Mouse (Mus musculus): ENCODE data around the gene Cpne6. TPM values are rescaled to one million over a fixed set of nuclear protein-coding genes. Genes with fewer than 3 reads are reported as not detected.

The Cpne6 gene
- polyA plus RNA-seq, 1 experiment from 2014 or later, result not detected

GRCm38 (mm10) chr14:55479629-55480028 lies 30.6 kb upstream of the Cpne6 start:
- Histone ChIP-seq H3K4me1 (peaks cover 69% of the 10 kb centered on the region), H3K4me2 (peak overlapping the region; percentile 75), H3K27ac (0 out of 2 replicates have a peak overlapping the region, but pooled peaks have one; percentile 37), H3K27me3 (replicated peaks) (no peaks in the 10 kb centered on the region), H3K9ac (peak overlapping the region; percentile 85; the same call in 1 of the 2 replicates), H3K36me3 (peaks cover 34% of the 10 kb centered on the region), H3K9me3 (replicated peaks) (no peaks in the 10 kb centered on the region), H3K4me3 (peak overlapping the region; percentile 77)
- 80% methylated on average over 10 of the region's 10 CpGs for WGBS (ENCODE audit: insufficient replicate concordance)
- no peak for ATAC-seq

DNA sequence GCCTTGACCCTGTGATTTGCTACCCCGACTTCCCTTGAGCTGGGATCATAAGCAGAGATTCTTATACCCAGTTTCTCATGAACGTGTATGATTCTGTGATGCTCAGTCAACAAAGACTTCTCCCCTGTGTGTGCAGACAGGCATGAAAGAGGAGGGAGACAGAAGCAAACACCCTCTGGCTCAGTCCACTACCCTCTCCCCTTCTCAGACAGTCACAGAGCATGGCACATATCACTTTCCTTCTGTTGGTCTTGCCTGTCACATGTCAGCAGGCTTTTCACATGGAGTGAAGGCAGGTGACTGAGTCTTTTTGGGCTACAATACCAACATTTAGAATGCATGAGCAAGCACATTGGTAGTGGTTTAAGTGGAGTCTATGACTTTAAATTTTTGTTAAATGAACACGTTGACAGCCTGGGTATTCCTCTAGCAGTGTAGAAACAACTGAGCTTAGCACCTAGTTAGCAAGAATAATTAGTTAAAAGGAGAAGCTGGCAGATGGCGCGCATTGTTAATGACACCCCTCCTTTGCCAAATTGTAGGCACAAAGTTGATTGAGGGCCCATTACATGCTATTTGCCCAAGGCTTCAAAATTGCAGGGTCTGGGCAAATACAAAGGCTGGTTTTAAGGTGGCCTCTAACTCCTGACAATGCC lies 25.7 kb upstream of the Cpne6 start:
- no peaks in the 10 kb centered on the region for H3K9me3 ChIP-seq (replicated peaks)
- H3K9ac ChIP-seq, result no peak overlapping the region
- H3K4me2 ChIP-seq, result no peak overlapping the region
- H3K36me3 ChIP-seq, result peaks cover 66% of the 10 kb centered on the region
- 66% methylated on average over 5 of the region's 5 CpGs for WGBS (ENCODE audit: insufficient replicate concordance)
- H3K4me1 ChIP-seq, result peaks cover 28% of the 10 kb centered on the region
- H3K27me3 ChIP-seq (replicated peaks), result 0 out of 2 replicates have a peak, but pooled peaks cover under 1% of the 10 kb centered on the region
- no peak overlapping the region for H3K27ac ChIP-seq
- H3K4me3 ChIP-seq, result no peak overlapping the region
- no peak for ATAC-seq

DNA sequence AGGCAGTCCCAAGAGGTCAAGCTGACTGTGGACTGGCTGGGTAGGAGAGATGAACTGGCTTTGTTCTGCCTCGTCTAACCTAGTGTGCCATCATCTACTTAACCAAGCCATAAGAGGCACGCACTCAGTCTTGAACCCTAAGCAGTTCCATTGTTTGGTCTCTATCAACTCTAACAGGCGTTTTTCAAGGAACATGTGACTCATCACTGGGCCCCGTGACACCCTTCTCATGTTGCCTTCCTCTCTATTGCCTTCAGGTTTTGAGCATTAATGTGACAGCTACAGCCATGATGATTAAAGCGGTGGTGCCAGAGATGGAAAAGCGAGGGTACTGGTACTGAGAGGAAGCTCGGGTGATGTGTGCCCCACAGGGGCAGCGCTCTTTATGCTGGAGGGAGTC lies 23.4 kb upstream of the Cpne6 start:
- Histone ChIP-seq H3K4me3 (no peak overlapping the region), H3K36me3 (peaks cover 44% of the 10 kb centered on the region), H3K4me2 (no peak overlapping the region), H3K9ac (no peak overlapping the region), H3K9me3 (replicated peaks) (no peaks in the 10 kb centered on the region), H3K27me3 (replicated peaks) (peaks cover 10% of the 10 kb centered on the region; the same call in 1 of the 2 replicates), H3K27ac (no peak overlapping the region), H3K4me1 (peaks cover 33% of the 10 kb centered on the region)
- WGBS (ENCODE audit: insufficient replicate concordance), result 68% methylated on average over 8 of the region's 8 CpGs
- no peak for ATAC-seq

DNA sequence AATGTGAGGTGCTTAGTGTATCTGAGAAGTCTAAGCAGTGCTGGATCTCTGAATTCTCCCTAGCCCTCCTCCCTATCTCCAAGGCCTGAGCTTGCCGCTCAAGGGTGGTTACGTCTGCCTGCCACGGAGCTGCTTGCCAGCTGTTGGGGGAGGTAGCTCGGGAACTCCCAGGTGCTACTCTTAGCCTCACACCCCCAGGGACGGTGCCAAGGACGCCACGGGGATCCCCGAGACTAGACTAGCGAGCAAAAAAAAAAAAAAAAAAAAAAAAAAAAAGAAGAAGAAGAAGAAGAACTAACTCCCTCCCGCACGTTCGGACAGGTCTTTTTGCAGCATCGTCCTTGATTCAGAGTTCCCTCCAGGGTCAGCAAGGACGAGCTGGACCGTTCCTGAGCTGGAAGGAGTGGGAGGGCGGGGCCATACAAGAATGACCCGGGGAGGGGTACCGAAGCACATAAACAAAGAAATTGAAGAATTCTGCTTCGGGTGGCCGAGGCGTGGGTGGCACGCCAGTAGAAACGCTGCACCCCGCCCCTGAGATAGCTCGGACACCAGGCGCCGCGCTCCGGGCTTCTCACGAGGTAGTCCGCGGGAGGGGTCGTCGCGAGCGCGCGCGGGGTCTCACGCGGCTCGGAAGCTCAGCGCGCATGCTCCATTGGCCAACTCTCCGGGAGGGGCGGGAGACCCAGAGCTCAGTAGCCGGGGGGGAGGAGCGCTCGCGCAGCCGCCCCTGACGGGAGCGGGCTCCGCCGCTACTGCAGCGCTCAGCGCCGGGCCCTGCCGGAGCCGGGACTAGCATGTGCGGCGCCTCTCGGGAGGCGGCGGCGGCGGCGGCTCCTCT lies 19.7 kb upstream of the Cpne6 start, which contains the start of gene Carmil3:
TSS of gene Carmil3 (plus strand) at position 291 of the 841 bp plus-strand sequence.
- H3K4me2 ChIP-seq, result peak within 1 kb of the TSS; percentile 100
- H3K9ac ChIP-seq, result peak within 1 kb of the TSS; percentile 74
- peaks cover 29% of the 10 kb centered on the region for H3K4me1 ChIP-seq
- H3K9me3 ChIP-seq (replicated peaks), result no peaks in the 10 kb centered on the region
- peak within 1 kb of the TSS; percentile 73 for H3K4me3 ChIP-seq
- peak; percentile 62 for ATAC-seq
- H3K27ac ChIP-seq, result peak within 1 kb of the TSS; percentile 77
- H3K27me3 ChIP-seq (replicated peaks), result peaks cover 29% of the 10 kb centered on the region
- peaks cover 33% of the 10 kb centered on the region for H3K36me3 ChIP-seq
- WGBS (ENCODE audit: insufficient replicate concordance), result under 1% methylated on average over 67 of the region's 68 CpGs

DNA sequence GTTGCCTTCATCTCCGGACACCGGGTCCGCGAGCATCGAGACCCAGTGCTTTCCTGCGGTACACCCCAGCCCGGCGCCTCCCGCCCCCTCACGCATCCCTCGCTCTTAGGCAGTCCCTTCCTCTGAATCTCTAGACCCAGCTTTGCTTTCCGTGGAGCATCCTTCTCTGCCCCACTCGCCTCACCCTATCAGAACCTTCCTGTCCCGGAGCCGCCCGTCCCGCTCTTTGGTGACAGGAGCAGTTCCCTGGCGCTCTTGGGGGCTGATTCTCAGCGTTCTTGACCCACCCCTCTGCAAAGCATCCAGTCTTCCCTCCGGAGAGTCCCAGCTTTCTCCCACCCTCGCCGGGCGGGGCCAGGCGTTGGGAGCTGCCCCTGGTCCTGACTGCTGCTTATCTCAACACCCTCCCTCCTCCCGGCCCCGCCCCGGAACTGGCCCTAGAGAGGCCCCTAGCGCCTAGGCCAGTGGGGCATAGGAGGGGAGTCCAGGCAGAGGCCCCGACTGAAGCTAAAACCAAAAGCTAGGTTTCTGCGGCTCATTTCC lies 18.9 kb upstream of the Cpne6 start:
- Histone ChIP-seq H3K4me3 (peak overlapping the region; percentile 73), H3K9ac (peak overlapping the region; percentile 74), H3K4me2 (peak overlapping the region; percentile 100), H3K27me3 (replicated peaks) (peaks cover 35% of the 10 kb centered on the region), H3K4me1 (peaks cover 29% of the 10 kb centered on the region), H3K9me3 (replicated peaks) (no peaks in the 10 kb centered on the region), H3K36me3 (peaks cover 25% of the 10 kb centered on the region), H3K27ac (peak overlapping the region; percentile 77)
- WGBS (ENCODE audit: insufficient replicate concordance), result under 1% methylated on average over 29 of the region's 30 CpGs
- peak; percentile 93 for ATAC-seq

DNA sequence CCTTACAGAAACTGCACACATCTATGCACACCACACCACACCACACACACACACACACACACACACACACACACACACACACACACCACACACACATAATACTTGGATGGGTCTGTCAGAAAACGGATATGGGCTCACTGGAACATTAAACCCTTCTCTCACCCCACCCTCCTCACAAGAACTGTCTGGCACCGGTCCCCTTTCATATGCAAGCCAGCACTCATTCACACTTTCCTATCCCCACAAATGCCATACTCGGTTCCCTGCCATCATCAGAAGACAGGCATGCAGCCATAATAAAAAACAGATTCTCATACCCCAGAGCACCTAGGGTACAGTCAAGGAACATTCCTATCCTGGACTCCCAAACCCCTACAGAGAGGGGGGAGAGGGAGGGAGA lies 18.1 kb upstream of the Cpne6 start:
- Histone ChIP-seq H3K9me3 (replicated peaks) (no peaks in the 10 kb centered on the region), H3K9ac (peak overlapping the region; percentile 74; the same call in 1 of the 2 replicates), H3K4me1 (peaks cover 30% of the 10 kb centered on the region), H3K4me2 (peak overlapping the region; percentile 100), H3K4me3 (peak overlapping the region; percentile 73; the same call in 1 of the 2 replicates), H3K27me3 (replicated peaks) (peaks cover 35% of the 10 kb centered on the region), H3K36me3 (peaks cover 22% of the 10 kb centered on the region), H3K27ac (peak overlapping the region; percentile 77)
- 22% methylated on average over 3 of the region's 3 CpGs for WGBS (ENCODE audit: insufficient replicate concordance)
- no peak for ATAC-seq

DNA sequence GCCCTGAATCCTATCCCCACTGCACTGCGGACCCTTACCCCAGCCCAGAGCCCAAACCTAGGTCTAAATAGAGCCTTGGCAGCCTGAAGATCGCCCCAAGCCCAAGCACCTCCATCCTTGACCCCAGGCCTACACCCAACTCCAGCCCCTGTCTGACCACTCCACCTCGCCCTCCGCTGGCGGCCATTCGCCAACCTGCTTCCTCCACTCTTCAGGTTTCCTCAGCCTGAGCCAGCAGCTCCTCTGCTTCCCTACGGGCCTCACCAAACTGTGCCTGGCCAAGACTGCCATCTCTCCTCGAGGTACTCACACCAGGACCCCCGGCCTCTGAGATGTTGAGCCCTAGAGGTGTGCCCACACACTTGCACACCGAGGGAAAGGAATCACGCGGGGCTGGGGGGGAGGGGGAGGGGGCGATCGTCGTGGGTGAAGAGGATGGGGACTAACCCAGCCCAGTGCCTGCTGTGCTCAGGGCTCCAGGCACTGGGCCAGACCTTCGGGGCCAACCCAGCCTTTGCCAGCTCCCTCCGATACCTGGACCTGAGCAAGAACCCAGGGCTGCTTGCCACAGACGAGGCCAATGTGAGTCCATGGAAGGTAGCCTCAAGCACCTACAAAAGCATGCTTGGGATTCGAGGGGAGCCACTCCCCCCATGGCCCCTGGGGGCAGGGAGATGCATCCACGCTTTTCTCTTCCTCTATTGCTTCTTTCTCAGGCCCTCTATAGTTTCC lies 14.6 kb upstream of the Cpne6 start:
- H3K9ac ChIP-seq, result no peak overlapping the region
- peaks cover 39% of the 10 kb centered on the region for H3K27me3 ChIP-seq (replicated peaks)
- H3K4me2 ChIP-seq, result no peak overlapping the region
- H3K36me3 ChIP-seq, result peaks cover 5% of the 10 kb centered on the region; the same call in 1 of the 2 replicates
- no peaks in the 10 kb centered on the region for H3K9me3 ChIP-seq (replicated peaks)
- peaks cover 25% of the 10 kb centered on the region for H3K4me1 ChIP-seq
- H3K4me3 ChIP-seq, result no peak overlapping the region
- H3K27ac ChIP-seq, result no peak overlapping the region
- no peak for ATAC-seq
- 65% methylated on average over 20 of the region's 20 CpGs for WGBS (ENCODE audit: insufficient replicate concordance)

DNA sequence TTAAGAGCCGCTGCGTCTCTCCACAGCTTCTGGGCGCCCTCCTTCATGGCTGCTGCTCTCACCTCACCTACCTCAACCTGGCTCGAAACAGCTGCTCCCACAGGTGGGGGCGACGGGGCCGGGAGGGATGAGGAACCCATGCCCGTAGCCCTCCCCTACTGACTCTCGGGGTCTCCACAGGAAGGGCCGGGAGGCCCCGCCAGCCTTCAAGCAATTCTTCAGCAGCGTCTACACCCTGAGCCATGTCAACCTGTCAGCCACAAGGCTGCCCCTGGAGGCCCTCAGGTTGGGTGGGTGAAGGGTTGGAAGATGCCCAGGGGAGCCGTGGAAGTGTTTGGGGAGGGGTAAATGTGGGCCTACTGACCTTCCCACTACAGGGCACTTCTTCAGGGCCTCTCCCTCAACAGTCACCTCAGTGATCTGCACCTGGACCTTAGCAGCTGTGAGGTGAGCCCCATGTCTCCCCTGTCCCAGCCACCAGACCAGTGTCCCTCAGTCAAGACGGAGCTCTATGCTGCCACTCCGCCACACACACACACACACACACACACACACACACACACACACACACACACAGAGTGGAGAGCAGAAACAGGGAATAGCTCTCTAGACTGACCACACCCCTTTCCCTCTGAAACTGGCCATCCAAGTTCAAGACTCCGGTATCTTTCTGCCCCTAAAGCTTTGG lies 13.3 kb upstream of the Cpne6 start:
- ATAC-seq, result peak; percentile 27; the same call in 1 of the 2 replicates
- H3K27ac ChIP-seq, result no peak overlapping the region
- WGBS (ENCODE audit: insufficient replicate concordance), result 64% methylated on average over 14 of the region's 16 CpGs

GRCm38 (mm10) chr14:55497449-55497821 lies 12.8 kb upstream of the Cpne6 start:
- WGBS (ENCODE audit: insufficient replicate concordance), result 25% methylated on average over 6 of the region's 6 CpGs
- H3K9me3 ChIP-seq (replicated peaks), result no peaks in the 10 kb centered on the region
- H3K36me3 ChIP-seq, result peaks cover 5% of the 10 kb centered on the region; the same call in 1 of the 2 replicates
- no peak overlapping the region for H3K4me3 ChIP-seq
- no peak overlapping the region for H3K27ac ChIP-seq
- peaks cover 7% of the 10 kb centered on the region for H3K4me1 ChIP-seq
- peak; percentile 30 for ATAC-seq
- no peak overlapping the region for H3K9ac ChIP-seq
- peaks cover 40% of the 10 kb centered on the region for H3K27me3 ChIP-seq (replicated peaks)
- no peak overlapping the region for H3K4me2 ChIP-seq

More for the DNA sequence above, 13.3 kb upstream of the Cpne6 start:
- Histone ChIP-seq H3K4me2 (no peak overlapping the region), H3K4me3 (no peak overlapping the region), H3K4me1 (peaks cover 13% of the 10 kb centered on the region), H3K9ac (no peak overlapping the region), H3K27me3 (replicated peaks) (peaks cover 40% of the 10 kb centered on the region), H3K9me3 (replicated peaks) (no peaks in the 10 kb centered on the region), H3K36me3 (peaks cover 5% of the 10 kb centered on the region; the same call in 1 of the 2 replicates)

- H3K36me3 ChIP-seq, result no peaks in the 10 kb centered on the region
- no peak for ATAC-seq
- peaks cover 48% of the 10 kb centered on the region for H3K27me3 ChIP-seq (replicated peaks)
- H3K4me2 ChIP-seq, result no peak overlapping the region
- no peak overlapping the region for H3K9ac ChIP-seq
- H3K4me3 ChIP-seq, result no peak overlapping the region
- peaks cover 5% of the 10 kb centered on the region; the same call in 1 of the 2 replicates for H3K4me1 ChIP-seq
- 71% methylated on average over 9 of the region's 9 CpGs for WGBS (ENCODE audit: insufficient replicate concordance)
- no peaks in the 10 kb centered on the region for H3K9me3 ChIP-seq (replicated peaks)
- H3K27ac ChIP-seq, result no peak overlapping the region
Observed at GRCm38 (mm10) chr14:55505612-55506011, 4.6 kb upstream of the Cpne6 start.

- no peak overlapping the region for H3K4me2 ChIP-seq
- no peak overlapping the region for H3K9ac ChIP-seq
- no peaks in the 10 kb centered on the region for H3K36me3 ChIP-seq
- H3K27ac ChIP-seq, result no peak overlapping the region
- no peaks in the 10 kb centered on the region for H3K9me3 ChIP-seq (replicated peaks)
- 45% methylated on average over 7 of the region's 7 CpGs for WGBS (ENCODE audit: insufficient replicate concordance)
- H3K4me3 ChIP-seq, result no peak overlapping the region
- no peak for ATAC-seq
- H3K27me3 ChIP-seq (replicated peaks), result peaks cover 65% of the 10 kb centered on the region
- peaks cover 12% of the 10 kb centered on the region; the same call in 1 of the 2 replicates for H3K4me1 ChIP-seq
Observed at GRCm38 (mm10) chr14:55507801-55508200, 2.4 kb upstream of the Cpne6 start.

Measured in liver, embryonic 12.5 days (tissue).